Mouse (Mus musculus) forebrain, embryonic 16.5 days (tissue): ENCODE results near the gene Morc2a. TPM values are rescaled to one million over a fixed set of nuclear protein-coding genes. Genes with fewer than 3 reads are reported as not detected.

ENCODE experiments used
- polyA plus RNA-seq: library from polyadenylated mRNA; unstranded; fragments of >200 nt; fragmentation: Nextera tagmentation; extraction: Ambion mirVana; gene quantifications from 2 replicates; pipeline ENCODE4 v1.2.1, GENCODE M21; 2015

Gene Morc2a
- polyA plus RNA-seq, 1 experiment from 2014 or later = 49.2 TPM

Other genes starting within 250 kb of the Morc2a start
- 110 and 127 TPM in 2 replicates for gene Limk2, start 240.0 kb upstream of the Morc2a start, polyA plus RNA-seq
- gene Rnf185, start 196.8 kb upstream of the Morc2a start, polyA plus RNA-seq = 42.6 and 43.2 TPM in 2 replicates
- 0.89 and 1.0 TPM in 2 replicates for gene Pla2g3, start 160.9 kb upstream of the Morc2a start, polyA plus RNA-seq
- 2.9 and 4.9 TPM in 2 replicates for gene Inpp5j, start 144.4 kb upstream of the Morc2a start, polyA plus RNA-seq
- gene Selenom, start 134.5 kb upstream of the Morc2a start, polyA plus RNA-seq = 39.5 and 52.0 TPM in 2 replicates
- 17.7 and 20.9 TPM in 2 replicates for gene Smtn, start 108.6 kb upstream of the Morc2a start, polyA plus RNA-seq
- gene Osbp2, start 214.7 kb downstream of the Morc2a start, polyA plus RNA-seq = 11.8 and 19.5 TPM in 2 replicates
- gene 4921536K21Rik, start 245.9 kb downstream of the Morc2a start, polyA plus RNA-seq = 0.54 and 0.63 TPM in 2 replicates
- 42.4 and 46.0 TPM in 2 replicates for gene Dusp18, start 246.0 kb downstream of the Morc2a start, polyA plus RNA-seq